Comparison of ENCODE assay signal across 9 mouse cellular contexts in the genomic region with DNA sequence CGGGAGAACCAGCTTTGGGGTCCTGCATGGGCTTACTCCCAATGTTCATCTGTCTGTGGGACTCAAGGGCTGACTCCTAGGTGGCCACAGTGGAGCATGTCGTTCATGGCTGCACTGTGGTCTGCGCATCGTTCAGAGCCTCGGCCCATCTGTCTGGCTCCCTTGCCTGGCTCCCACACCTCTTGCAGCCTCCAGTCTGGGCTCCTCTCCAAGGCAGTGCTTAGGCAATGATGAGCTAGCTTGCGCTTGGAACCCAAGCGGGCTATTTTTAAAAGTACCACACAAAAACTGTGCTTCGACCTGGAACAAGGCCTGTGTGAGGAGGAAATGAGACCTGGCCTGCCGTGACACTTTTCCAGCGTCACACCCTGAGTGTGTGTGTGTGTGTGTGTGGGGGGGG. TPM values are rescaled to one million over a fixed set of nuclear protein-coding genes. Genes with fewer than 3 reads are reported as not detected.
DNase-seq lines count a peak whose midpoint lies in the region; ATAC-seq and TF ChIP-seq lines count a peak whose summit lies in the region.
"Had no signal": no experiment of that assay in that cellular context is flagged by ENCODE, and none has a peak within 500 bp of the region (broad histone marks: within the 10 kb centered on the region; RNA-seq: fewer than 3 reads in every experiment).

No protein-coding gene starts in this region.

- no peak overlapping the region for H3K4me3 ChIP-seq in intestine, postnatal 0 days (ENCODE audit: low read depth, low read length)
- no peak overlapping the region for H3K4me3 ChIP-seq in midbrain, embryonic 11.5 days (ENCODE audit: low read depth, low read length)

- H3K9ac ChIP-seq in intestine, postnatal 0 days (ENCODE audit: low read depth, low read length), result no peak overlapping the region
- H3K9ac ChIP-seq in midbrain, embryonic 11.5 days (ENCODE audit: low read length), result no peak overlapping the region

- no peak for TF ChIP-seq CTCF in brain, embryonic 14.5 days (IDR thresholded peaks at IDR 0.05; ENCODE audit: borderline replicate concordance, extremely low read depth, insufficient read depth, insufficient read length)
- no peak for TF ChIP-seq CTCF in intestine, postnatal 0 days (IDR thresholded peaks at IDR 0.05; ENCODE audit: low read depth)

- intact Hi-C loops in gastrocnemius, postnatal 14 days (cut with DNase I; ENCODE audit: low total_unique reads), result no loop called here

- no peak for TF ChIP-seq POLR2A in brain, embryonic 14.5 days (IDR thresholded peaks at IDR 0.05; ENCODE audit: borderline replicate concordance, extremely low read depth, insufficient read depth, insufficient read length, poor library complexity, severe bottlenecking)

- no peaks in the 10 kb centered on the region for H3K27me3 ChIP-seq in intestine, postnatal 0 days (replicated peaks; ENCODE audit: control insufficient read depth, insufficient read depth, low read length)
- H3K27me3 ChIP-seq in midbrain, embryonic 11.5 days (ENCODE audit: control insufficient read depth, insufficient read depth, low read length), result no peaks in the 10 kb centered on the region

- H3K4me2 ChIP-seq in intestine, postnatal 0 days (replicated peaks; ENCODE audit: low read depth), result no peak overlapping the region
- no peak overlapping the region for H3K4me2 ChIP-seq in midbrain, embryonic 11.5 days

- no peaks in the 10 kb centered on the region for H3K36me3 ChIP-seq in intestine, postnatal 0 days (ENCODE audit: control insufficient read depth, insufficient read depth)
- H3K36me3 ChIP-seq in midbrain, embryonic 11.5 days (ENCODE audit: control insufficient read depth, insufficient read depth, low read length), result no peaks in the 10 kb centered on the region

- 71% methylated on average over 10 of the region's 10 CpGs for WGBS in intestine, postnatal 0 days
- 87% methylated on average over 10 of the region's 10 CpGs for WGBS in midbrain, embryonic 11.5 days

- no peak for ATAC-seq in intestine, postnatal 0 days
- ATAC-seq in midbrain, embryonic 11.5 days (ENCODE audit: low FRiP score), result no peak

- DNase-seq in adrenal gland, postnatal 10 days, result peak; percentile 57
- DNase-seq in adrenal gland, postnatal 4 days (ENCODE audit: low spot score in 2 of 2), result no peak
- peak; percentile 84 for DNase-seq in brain, embryonic 14.5 days (ENCODE audit: low read depth)
- peak; percentile 76 for DNase-seq in gastrocnemius, postnatal 14 days
- peak; percentile 74 for DNase-seq in left cerebral cortex, adult 11 months (ENCODE audit: low spot score)
- DNase-seq in right cerebral cortex, postnatal 10 days (ENCODE audit: low spot score in 2 of 2), result peak; percentile 92 to 94
- DNase-seq in midbrain, embryonic 11.5 days (ENCODE audit: low spot score, missing footprints), result no peak

- no peaks in the 10 kb centered on the region for H3K9me3 ChIP-seq in intestine, postnatal 0 days (ENCODE audit: control insufficient read depth)
- H3K9me3 ChIP-seq in midbrain, embryonic 11.5 days (ENCODE audit: control insufficient read depth, low read length), result no peaks in the 10 kb centered on the region

- no peaks in the 10 kb centered on the region for H3K4me1 ChIP-seq in intestine, postnatal 0 days (replicated peaks; ENCODE audit: control insufficient read depth, insufficient read depth, low read length)
- no peaks in the 10 kb centered on the region for H3K4me1 ChIP-seq in midbrain, embryonic 11.5 days (ENCODE audit: control insufficient read depth, insufficient read depth, low read length)

- no peak overlapping the region for H3K27ac ChIP-seq in intestine, postnatal 0 days (ENCODE audit: low read depth, low read length)
- H3K27ac ChIP-seq in midbrain, embryonic 11.5 days (ENCODE audit: low read depth, low read length), result no peak overlapping the region

RNA-seq across cellular contexts. Expression of gene Ube2ql1, which starts 21.7 kb away (rescaled TPM):
- 1 to 10 TPM; 1.6 to 1.7 TPM for total RNA-seq in adrenal gland, postnatal 10 days (2021)
- total RNA-seq in adrenal gland, postnatal 4 days (2021), result 1 to 10 TPM; 1.9 to 2.9 TPM
- polyA plus RNA-seq in brain, embryonic 14.5 days (2012; rRNA removed), result 66.3 and 122 TPM in 2 replicates
- total RNA-seq in gastrocnemius, postnatal 14 days (2021), result under 1 TPM; 0.33 to 0.45 TPM
- 0.10 and 0.16 TPM in 2 replicates for polyA plus RNA-seq in intestine, postnatal 0 days (2015; fragmentation: Nextera tagmentation; extraction: Ambion mirVana)
- polyA plus RNA-seq in midbrain, embryonic 11.5 days (2014; fragmentation: Nextera tagmentation; extraction: Ambion mirVana), result 7.2 TPM in 2 replicates
- total RNA-seq: neutrophil, adult 5-6 weeks had no signal

RNA-seq across cellular contexts. Expression of gene Med10, which starts 40.8 kb away (rescaled TPM):
- total RNA-seq in adrenal gland, postnatal 10 days (2021), result 10 to 100 TPM; 55.0 to 62.9 TPM
- total RNA-seq in adrenal gland, postnatal 4 days (2021), result 100 to 1,000 TPM in 1 of 2 experiments, 10 to 100 TPM in 1; 94.3 to 102 TPM
- 72.4 and 95.3 TPM in 2 replicates for polyA plus RNA-seq in brain, embryonic 14.5 days (2012; rRNA removed)
- 10 to 100 TPM; 13.9 to 14.6 TPM for total RNA-seq in gastrocnemius, postnatal 14 days (2021)
- 76.1 and 79.3 TPM in 2 replicates for polyA plus RNA-seq in intestine, postnatal 0 days (2015; fragmentation: Nextera tagmentation; extraction: Ambion mirVana)
- polyA plus RNA-seq in midbrain, embryonic 11.5 days (2014; fragmentation: Nextera tagmentation; extraction: Ambion mirVana), result 217 and 228 TPM in 2 replicates

Comparison
In these comparisons a context has a peak if more than half of its experiments do, and no peak if none do; other contexts are left out.
1. DNase-seq: peak in adrenal gland, postnatal 10 days (single experiment), brain, embryonic 14.5 days (single experiment), gastrocnemius, postnatal 14 days (single experiment), left cerebral cortex, adult 11 months (single experiment) and right cerebral cortex, postnatal 10 days (2 of 2); none in adrenal gland, postnatal 4 days (0 of 2) and midbrain, embryonic 11.5 days (single experiment).